Mouse (Mus musculus) urinary bladder, postnatal 10 days (tissue): ENCODE data around the gene Olfr1254.

Experiments
- DNase-seq: peaks from one replicate; pipeline ENCODE4 v3.0.0; 2022; ENCODE audit warnings: low spot score

Gene Olfr1254

DNA sequence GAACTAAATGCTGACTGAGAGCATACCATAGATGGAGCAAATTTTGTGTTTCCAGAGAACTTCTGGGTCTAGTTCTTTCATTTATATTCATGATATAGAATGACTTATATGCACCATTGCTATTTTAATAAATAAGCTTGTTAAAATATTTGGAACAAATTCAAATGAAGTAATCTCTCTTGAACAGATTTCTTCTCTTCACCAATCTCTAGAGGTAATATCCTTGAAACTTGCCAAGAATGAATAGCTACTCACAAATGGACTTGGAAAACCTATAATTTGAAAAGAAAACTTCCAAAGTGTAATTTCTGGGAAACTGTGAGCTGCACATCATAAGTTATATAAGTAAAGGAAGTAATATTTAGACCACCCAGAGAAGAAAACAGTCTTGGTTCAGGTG is at the start of gene Olfr1254:
Gene Olfr1254 (minus strand): TSS at position 101 of the 400 bp plus-strand sequence.
- DNase-seq: no peak

DNA sequence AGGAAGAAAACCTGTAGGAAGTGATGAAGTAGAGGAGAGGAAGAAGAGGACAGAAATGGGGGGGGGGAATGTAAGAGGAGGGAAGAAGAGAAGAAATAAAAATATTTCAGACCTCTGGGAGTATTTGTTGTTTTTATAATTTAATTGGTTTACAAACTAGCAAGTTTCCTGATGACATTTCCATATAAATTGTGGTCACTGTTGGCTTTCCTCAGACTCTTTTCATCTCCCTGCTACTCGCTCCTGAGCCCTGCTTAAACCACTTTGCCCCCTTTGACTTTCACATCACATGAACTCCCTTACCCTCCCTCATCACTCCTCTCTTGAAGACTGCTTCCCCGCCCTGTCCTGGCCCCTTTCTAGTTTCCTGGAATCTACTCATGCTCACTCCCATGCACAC is 48.0 kb upstream of the Olfr1254 start, which contains the start of gene Olfr1256:
Gene Olfr1256 (minus strand): TSS at position 101 of the 400 bp plus-strand sequence.
- DNase-seq: no peak

DNA sequence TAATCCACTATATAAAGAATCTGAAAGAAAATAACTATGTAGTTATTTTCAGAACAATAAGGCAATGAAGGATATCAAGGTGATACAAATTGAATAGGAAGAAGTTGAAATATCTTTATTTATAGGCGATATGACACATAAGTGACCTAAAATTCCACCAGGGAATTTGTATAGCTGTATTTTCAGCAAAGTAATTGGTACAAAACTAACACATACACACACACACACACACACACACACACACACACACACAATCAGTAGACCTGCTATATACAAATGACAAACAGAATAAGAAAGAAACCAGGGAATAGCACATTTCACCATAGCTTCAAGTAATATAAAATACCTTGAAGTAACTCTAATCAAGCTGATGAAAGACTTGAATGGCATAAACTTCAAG is 26.8 kb upstream of the Olfr1254 start:
- no peak for DNase-seq

DNA sequence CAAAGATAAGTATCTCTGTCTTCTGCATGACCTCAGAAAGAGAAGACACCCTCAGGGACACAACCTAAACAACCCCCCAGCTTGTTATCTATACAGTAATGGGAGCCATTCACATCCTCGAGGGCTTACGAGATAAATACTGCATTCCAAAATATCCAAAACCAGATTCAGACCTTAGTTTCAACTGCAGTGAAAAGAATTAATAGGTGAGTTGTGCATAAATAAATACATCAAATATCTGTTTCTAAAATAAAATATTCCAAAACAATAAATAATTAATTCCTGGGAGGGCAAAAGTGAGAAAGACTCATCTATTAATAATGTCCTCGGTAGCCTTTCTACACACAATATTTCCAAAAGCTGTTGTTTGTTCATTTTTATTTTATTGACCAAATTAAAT is 18.3 kb upstream of the Olfr1254 start, which contains the start of gene Olfr1255:
Gene Olfr1255 (plus strand): TSS at position 301 of the 400 bp plus-strand sequence.
- no peak for DNase-seq

DNA sequence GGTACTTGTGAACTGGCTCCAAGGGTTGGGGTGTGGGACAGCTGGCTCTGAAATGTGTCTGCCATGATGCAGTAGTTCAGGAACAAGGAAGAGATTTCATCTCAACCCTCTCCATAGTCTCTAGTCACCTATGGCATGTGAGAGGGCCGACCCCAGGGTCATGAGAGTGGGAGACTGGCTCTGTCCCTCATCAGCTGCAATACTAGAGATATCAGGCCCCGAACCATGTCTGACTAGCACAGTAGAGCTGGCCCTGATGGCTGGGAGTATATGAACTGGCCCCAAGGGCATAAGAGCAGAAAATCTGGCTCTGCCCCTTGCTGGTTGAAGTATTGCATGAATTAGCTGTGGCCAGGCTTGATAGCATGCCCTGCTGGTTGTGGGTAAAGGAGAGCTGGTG is 17.3 kb upstream of the Olfr1254 start:
- no peak for DNase-seq

DNA sequence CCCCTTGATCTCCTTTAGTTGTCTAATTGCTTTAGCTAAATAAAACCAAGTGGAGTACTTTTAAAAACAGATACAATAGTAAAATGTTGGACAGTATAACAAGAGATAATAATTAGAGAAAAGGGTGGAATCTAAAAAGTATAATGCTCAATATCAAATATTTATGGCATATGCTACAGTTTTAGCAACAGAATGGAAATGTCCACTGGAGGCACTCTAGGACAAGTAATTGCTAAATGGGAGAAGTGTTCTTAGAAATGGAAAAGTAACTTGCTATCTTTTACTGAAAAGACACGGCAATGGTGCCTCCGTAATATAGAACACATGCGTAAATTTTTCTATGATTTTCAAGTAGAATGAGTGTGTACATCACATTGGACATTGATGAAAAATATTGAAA is 6.2 kb upstream of the Olfr1254 start:
- no peak for DNase-seq

DNA sequence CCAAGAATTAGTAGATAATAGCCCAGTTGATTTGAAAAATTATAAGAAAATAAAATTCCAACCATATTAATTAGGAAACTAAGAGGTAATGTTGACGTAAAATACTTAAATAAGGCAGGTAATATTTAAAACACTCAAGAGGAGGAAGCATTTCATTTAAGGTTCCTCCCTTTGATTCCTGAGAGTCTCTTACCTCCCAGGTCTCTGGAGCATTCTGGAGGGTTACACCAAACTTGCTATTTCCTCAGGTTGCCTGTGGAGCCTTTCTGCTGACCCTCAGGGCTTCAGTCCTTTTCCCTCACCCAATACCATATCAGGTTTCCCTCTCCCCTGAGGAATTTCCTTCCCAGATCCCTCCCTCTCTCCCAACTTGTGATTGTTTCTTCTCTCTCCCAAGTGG is 36.4 kb downstream of the Olfr1254 start, which contains the start of gene Olfr1253:
Gene Olfr1253 (minus strand): TSS at position 101 of the 400 bp plus-strand sequence.
- DNase-seq: no peak
